Mouse (Mus musculus) hindbrain, postnatal 0 days (tissue): ENCODE results near the gene Cmtr1. TPM values are rescaled to one million over a fixed set of nuclear protein-coding genes. Genes with fewer than 3 reads are reported as not detected.

Experiments used
- ATAC-seq: fragments of 200-750 bp; cut with Nextera tagmentation; 2 replicates; pipeline ENCODE4 v1.8.0; 2017; ENCODE audit warnings: mild to moderate bottlenecking, moderate TSS enrichment, moderate library complexity
- DNase-seq: peaks from one replicate; pipeline ENCODE4 v3.0.0-alpha.2; 2015; ENCODE audit warnings: low spot score
- H3K27ac ChIP-seq: fragments of 300-500 bp; sonication (generic); 2 replicates; pipeline ENCODE4 v1.5.1; 2014; ENCODE audit warnings: mild to moderate bottlenecking
- H3K27me3 ChIP-seq: fragments of 300-500 bp; sonication (generic); 2 replicates; pipeline ENCODE4 v1.6.1; 2014; ENCODE audit warnings: low read length, mixed read lengths; ENCODE audit not compliant: insufficient read depth
- H3K36me3 ChIP-seq: fragments of 300-500 bp; sonication (generic); 2 replicates; pipeline ENCODE4 v1.6.1; 2014; ENCODE audit warnings: low read length, mixed read lengths; ENCODE audit not compliant: insufficient read depth
- H3K4me1 ChIP-seq: fragments of 300-500 bp; sonication (generic); 2 replicates; pipeline ENCODE4 v1.6.1; 2014; ENCODE audit warnings: antibody characterized with exemption, low read length, mixed read lengths; ENCODE audit not compliant: insufficient read depth
- H3K4me2 ChIP-seq: fragments of 300-500 bp; sonication (generic); 2 replicates; pipeline ENCODE4 v1.6.1; 2014; ENCODE audit warnings: low read depth, mild to moderate bottlenecking, low read length, moderate library complexity, mixed read lengths
- H3K4me3 ChIP-seq: fragments of 300-500 bp; sonication (generic); 2 replicates; pipeline ENCODE4 v1.5.1; 2014; ENCODE audit warnings: low read length
- H3K9ac ChIP-seq: fragments of 300-500 bp; sonication (generic); replicated peaks from 2 replicates; pipeline ENCODE4 v1.6.1; 2014; ENCODE audit warnings: mild to moderate bottlenecking, low read length, moderate library complexity, mixed read lengths
- H3K9me3 ChIP-seq: fragments of 300-500 bp; sonication (generic); 2 replicates; pipeline ENCODE4 v1.6.1; 2016; ENCODE audit warnings: low read length, mixed read lengths
- CTCF ChIP-seq: IDR thresholded peaks from 2 replicates; pipeline ENCODE4 v1.5.1; 2016; ENCODE audit warnings: antibody characterized with exemption, control low read depth, low read depth
- WGBS: fragments of 180-500 bp; shearing (Covaris S2); extraction: QIAGEN DNeasy Blood & Tissue Kit; methylation state at CpG from one replicate; pipeline ENCODE4 v1.1.7; 2014; 5-methylcytosine and 5-hydroxymethylcytosine counted together
- polyA plus RNA-seq: library from polyadenylated mRNA; unstranded; fragments of >200 nt; fragmentation: Nextera tagmentation; extraction: Ambion mirVana; gene quantifications from 2 replicates; pipeline ENCODE4 v1.2.1, GENCODE M21; 2015
- total RNA-seq: library from RNA; depleted of rRNA; stranded (reverse); fragments of >200 nt; gene quantifications from 2 replicates; pipeline ENCODE4 v1.2.3, GENCODE M21; 2014

The Cmtr1 gene
- total and polyA plus RNA-seq, 2 experiments from 2014 or later = 71.5 to 116 TPM

- 76% methylated on average over 6 of the region's 6 CpGs for WGBS
- Histone ChIP-seq H3K4me1 (peaks cover 6% of the 10 kb centered on the region; the same call in 1 of the 2 replicates), H3K27ac (no peak overlapping the region), H3K36me3 (peaks cover 53% of the 10 kb centered on the region), H3K9me3 (no peaks in the 10 kb centered on the region), H3K4me3 (no peak overlapping the region), H3K9ac (no peak overlapping the region), H3K4me2 (no peak overlapping the region), H3K27me3 (no peaks in the 10 kb centered on the region)
- DNase-seq (no peak), ATAC-seq (no peak)
- TF ChIP-seq CTCF = no peak
Measured at GRCm38 (mm10) chr17:29679038-29679767, 18.8 kb downstream of the Cmtr1 start.

GRCm38 (mm10) chr17:29680174-29680573, 19.8 kb downstream of the Cmtr1 start:
- H3K4me2 ChIP-seq = no peak overlapping the region
- no peaks in the 10 kb centered on the region for H3K27me3 ChIP-seq
- WGBS = 45% methylated on average over 2 of the region's 2 CpGs
- peak; percentile 89 for ATAC-seq
- H3K9me3 ChIP-seq = no peaks in the 10 kb centered on the region
- TF ChIP-seq CTCF = no peak
- no peak overlapping the region for H3K9ac ChIP-seq
- peaks cover 6% of the 10 kb centered on the region; the same call in 1 of the 2 replicates for H3K4me1 ChIP-seq
- peaks cover 50% of the 10 kb centered on the region for H3K36me3 ChIP-seq
- peak; percentile 90 for DNase-seq
- H3K27ac ChIP-seq = no peak overlapping the region; the same call in 1 of the 2 replicates
- no peak overlapping the region for H3K4me3 ChIP-seq

GRCm38 (mm10) chr17:29680921-29681320, 20.5 kb downstream of the Cmtr1 start:
- no peak for ATAC-seq
- Histone ChIP-seq H3K27me3 (no peaks in the 10 kb centered on the region), H3K27ac (no peak overlapping the region; the same call in 1 of the 2 replicates), H3K4me3 (no peak overlapping the region), H3K9ac (no peak overlapping the region), H3K9me3 (no peaks in the 10 kb centered on the region), H3K4me2 (no peak overlapping the region), H3K4me1 (peaks cover 6% of the 10 kb centered on the region; the same call in 1 of the 2 replicates), H3K36me3 (peaks cover 48% of the 10 kb centered on the region)
- 83% methylated on average over 2 of the region's 2 CpGs for WGBS
- TF ChIP-seq CTCF = no peak
- no peak for DNase-seq

GRCm38 (mm10) chr17:29681669-29682068, 21.3 kb downstream of the Cmtr1 start:
- Histone ChIP-seq H3K4me2 (no peak overlapping the region), H3K4me3 (no peak overlapping the region), H3K9me3 (no peaks in the 10 kb centered on the region), H3K4me1 (peaks cover 6% of the 10 kb centered on the region; the same call in 1 of the 2 replicates), H3K27ac (no peak overlapping the region), H3K27me3 (no peaks in the 10 kb centered on the region), H3K9ac (no peak overlapping the region), H3K36me3 (peaks cover 45% of the 10 kb centered on the region)
- TF ChIP-seq CTCF = no peak
- 94% methylated on average over 9 of the region's 9 CpGs for WGBS
- ATAC-seq (no peak), DNase-seq (no peak)

GRCm38 (mm10) chr17:29682261-29682660, 21.9 kb downstream of the Cmtr1 start:
- DNase-seq = no peak
- H3K27ac ChIP-seq = no peak overlapping the region
- no peaks in the 10 kb centered on the region for H3K27me3 ChIP-seq
- H3K4me1 ChIP-seq = peaks cover 6% of the 10 kb centered on the region; the same call in 1 of the 2 replicates
- H3K4me3 ChIP-seq = no peak overlapping the region
- peaks cover 43% of the 10 kb centered on the region for H3K36me3 ChIP-seq
- H3K9me3 ChIP-seq = no peaks in the 10 kb centered on the region
- H3K9ac ChIP-seq = no peak overlapping the region
- ATAC-seq = no peak
- 72% methylated on average over 7 of the region's 7 CpGs for WGBS
- TF ChIP-seq CTCF = no peak
- no peak overlapping the region for H3K4me2 ChIP-seq

GRCm38 (mm10) chr17:29683127-29683526, 22.7 kb downstream of the Cmtr1 start:
- no peak overlapping the region for H3K27ac ChIP-seq

GRCm38 (mm10) chr17:29684275-29684674, 23.9 kb downstream of the Cmtr1 start:
- H3K27ac ChIP-seq = no peak overlapping the region
- DNase-seq (no peak), ATAC-seq (no peak)
- no peaks in the 10 kb centered on the region for H3K27me3 ChIP-seq
- H3K4me1 ChIP-seq = peaks cover 6% of the 10 kb centered on the region; the same call in 1 of the 2 replicates
- no peak overlapping the region for H3K4me3 ChIP-seq
- WGBS = 93% methylated on average over 4 of the region's 4 CpGs
- H3K9ac ChIP-seq = no peak overlapping the region
- TF ChIP-seq CTCF = no peak
- peaks cover 39% of the 10 kb centered on the region for H3K36me3 ChIP-seq
- no peak overlapping the region for H3K4me2 ChIP-seq
- H3K9me3 ChIP-seq = no peaks in the 10 kb centered on the region

More at GRCm38 (mm10) chr17:29683127-29683526, 22.7 kb downstream of the Cmtr1 start:
- ATAC-seq (no peak), DNase-seq (no peak)
- no peak for TF ChIP-seq CTCF
- Histone ChIP-seq H3K4me3 (no peak overlapping the region), H3K4me1 (peaks cover 6% of the 10 kb centered on the region; the same call in 1 of the 2 replicates), H3K9me3 (no peaks in the 10 kb centered on the region), H3K36me3 (peaks cover 45% of the 10 kb centered on the region), H3K27me3 (no peaks in the 10 kb centered on the region), H3K9ac (no peak overlapping the region), H3K4me2 (no peak overlapping the region)
- 70% methylated on average over 2 of the region's 2 CpGs for WGBS
